In the genomic region with DNA sequence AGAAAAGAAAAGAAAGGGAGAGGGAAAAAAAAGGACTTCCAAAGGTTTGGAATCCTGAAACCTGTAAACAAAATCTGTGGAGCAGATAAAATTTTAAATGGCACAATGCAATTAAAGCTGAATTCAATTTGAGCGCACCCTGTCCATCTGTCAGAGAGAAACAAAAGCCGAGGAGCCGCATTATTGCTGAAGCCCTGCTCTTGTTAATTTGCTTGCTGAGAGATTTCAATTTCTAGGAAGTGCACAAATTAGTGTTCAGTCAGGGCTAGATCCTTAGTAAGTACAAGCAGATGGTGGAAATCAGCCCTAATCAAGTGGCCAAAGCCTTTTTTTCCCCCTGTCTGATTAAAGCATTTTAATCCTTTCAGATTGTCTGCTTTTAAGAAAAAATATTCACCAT, we compare ENCODE assay signal across 16 mouse cellular contexts.
A peak's percentile ranks its signal among the peaks of the same experiment; 100 is the strongest.
DNase-seq lines count a peak whose midpoint lies in the region; ATAC-seq and TF ChIP-seq lines count a peak whose summit lies in the region.
"Had no signal": no experiment of that assay in that cellular context is flagged by ENCODE, and none has a peak within 500 bp of the region (broad histone marks: within the 10 kb centered on the region; RNA-seq: fewer than 3 reads in every experiment).

No protein-coding gene starts in this region.

- no peak overlapping the region for H3K9ac ChIP-seq in neural tube, embryonic 13.5 days
- H3K9ac ChIP-seq in neural tube, embryonic 15.5 days (replicated peaks) = no peak overlapping the region
- H3K9ac ChIP-seq in forebrain, embryonic 15.5 days (replicated peaks) = no peak overlapping the region
- H3K9ac ChIP-seq: embryonic facial prominence, embryonic 13.5 days; liver, postnatal 0 days; neural tube, embryonic 12.5 days had no signal

- peak; percentile 25 to 44 for DNase-seq in layer of hippocampus, adult 2 months (ENCODE audit: low spot score in 2 of 2)
- DNase-seq in retina, postnatal 7 days (ENCODE audit: low read depth, low spot score) = peak; percentile 46
- DNase-seq in kidney, adult 11 months = no peak
- no peak for DNase-seq in lung, postnatal 14 days
- DNase-seq: adrenal gland, adult 8-10 months; cerebellum, adult 11-12 months; heart, postnatal 4 days; kidney, adult 9 months; liver, postnatal 0 days had no signal

- TF ChIP-seq CTCF in layer of hippocampus, adult 2 months (conservative IDR thresholded peaks at IDR 0.05) = no peak

- H3K27me3 ChIP-seq in neural tube, embryonic 13.5 days = no peaks in the 10 kb centered on the region
- H3K27me3 ChIP-seq in neural tube, embryonic 15.5 days (replicated peaks) = no peaks in the 10 kb centered on the region
- no peaks in the 10 kb centered on the region for H3K27me3 ChIP-seq in forebrain, embryonic 15.5 days
- H3K27me3 ChIP-seq: embryonic facial prominence, embryonic 13.5 days; neural tube, embryonic 12.5 days had no signal

- no peak for ATAC-seq in neural tube, embryonic 13.5 days (ENCODE audit: low read depth)
- ATAC-seq in neural tube, embryonic 15.5 days (ENCODE audit: low FRiP score) = no peak
- ATAC-seq in forebrain, embryonic 15.5 days (replicated peaks) = peak; percentile 89
- ATAC-seq in erythroid progenitor cell, adult 5-6 weeks (replicated peaks; ENCODE audit: low FRiP score, poor library complexity, severe bottlenecking) = no peak
- ATAC-seq: liver, postnatal 0 days had no signal

- peak overlapping the region; percentile 55; the same call in 1 of the 2 replicates for H3K27ac ChIP-seq in neural tube, embryonic 13.5 days (replicated peaks)
- H3K27ac ChIP-seq in neural tube, embryonic 15.5 days (replicated peaks) = no peak overlapping the region
- H3K27ac ChIP-seq in forebrain, embryonic 15.5 days (replicated peaks) = peak overlapping the region; percentile 34; the same call in 1 of the 2 replicates
- H3K27ac ChIP-seq in layer of hippocampus, adult 2 months = no peak overlapping the region
- H3K27ac ChIP-seq: embryonic facial prominence, embryonic 13.5 days; neural tube, embryonic 12.5 days; stomach, postnatal 0 days had no signal

- 20% methylated on average over 3 of the region's 3 CpGs for WGBS in neural tube, embryonic 13.5 days
- 16% methylated on average over 3 of the region's 3 CpGs for WGBS in neural tube, embryonic 15.5 days
- WGBS in forebrain, embryonic 15.5 days = 7% methylated on average over 3 of the region's 3 CpGs

- H3K4me3 ChIP-seq in neural tube, embryonic 13.5 days = no peak overlapping the region
- no peak overlapping the region for H3K4me3 ChIP-seq in neural tube, embryonic 15.5 days (replicated peaks)
- H3K4me3 ChIP-seq in forebrain, embryonic 15.5 days = no peak overlapping the region
- peak overlapping the region; percentile 8; the same call in 1 of the 2 replicates for H3K4me3 ChIP-seq in layer of hippocampus, adult 2 months
- H3K4me3 ChIP-seq: embryonic facial prominence, embryonic 13.5 days; neural tube, embryonic 12.5 days had no signal

- no peak overlapping the region for H3K4me2 ChIP-seq in neural tube, embryonic 13.5 days
- no peak overlapping the region for H3K4me2 ChIP-seq in neural tube, embryonic 15.5 days
- H3K4me2 ChIP-seq in forebrain, embryonic 15.5 days (replicated peaks) = 0 out of 2 replicates have a peak overlapping the region, but pooled peaks have one; percentile 6
- H3K4me2 ChIP-seq: embryonic facial prominence, embryonic 13.5 days; neural tube, embryonic 12.5 days had no signal

- peaks cover 38% of the 10 kb centered on the region for H3K4me1 ChIP-seq in neural tube, embryonic 13.5 days (replicated peaks)
- peaks cover 6% of the 10 kb centered on the region; the same call in 1 of the 2 replicates for H3K4me1 ChIP-seq in neural tube, embryonic 15.5 days
- peaks cover 30% of the 10 kb centered on the region for H3K4me1 ChIP-seq in forebrain, embryonic 15.5 days
- H3K4me1 ChIP-seq: embryonic facial prominence, embryonic 13.5 days; neural tube, embryonic 12.5 days had no signal

- no peaks in the 10 kb centered on the region for H3K9me3 ChIP-seq in neural tube, embryonic 13.5 days
- H3K9me3 ChIP-seq in neural tube, embryonic 15.5 days (replicated peaks) = no peaks in the 10 kb centered on the region
- no peaks in the 10 kb centered on the region for H3K9me3 ChIP-seq in forebrain, embryonic 15.5 days
- H3K9me3 ChIP-seq: embryonic facial prominence, embryonic 13.5 days; neural tube, embryonic 12.5 days had no signal

- H3K36me3 ChIP-seq in neural tube, embryonic 13.5 days = no peaks in the 10 kb centered on the region
- H3K36me3 ChIP-seq in neural tube, embryonic 15.5 days = no peaks in the 10 kb centered on the region
- H3K36me3 ChIP-seq in forebrain, embryonic 15.5 days = no peaks in the 10 kb centered on the region
- H3K36me3 ChIP-seq: embryonic facial prominence, embryonic 13.5 days; neural tube, embryonic 12.5 days had no signal

Comparison
In these comparisons a context has a peak if more than half of its experiments do, and no peak if none do; other contexts are left out.
1. H3K27ac ChIP-seq: peak in neural tube, embryonic 13.5 days (single experiment) and forebrain, embryonic 15.5 days (single experiment); none in neural tube, embryonic 15.5 days (single experiment) and layer of hippocampus, adult 2 months (single experiment).
2. DNase-seq: peak in layer of hippocampus, adult 2 months (2 of 2) and retina, postnatal 7 days (single experiment); none in kidney, adult 11 months (single experiment) and lung, postnatal 14 days (single experiment).